Mouse (Mus musculus) G1E (cell line): ENCODE results near the gene Wwc1.

Experiments
- CTCF ChIP-seq: IDR thresholded peaks from 2 replicates; pipeline ENCODE4 v1.5.1; 2012; ENCODE audit warnings: low read depth, low read length, inconsistent platforms, mixed read lengths
- GATA1 ChIP-seq: IDR thresholded peaks from 2 replicates; pipeline ENCODE4 v1.6.1; 2012; ENCODE audit warnings: borderline replicate concordance, low read length, inconsistent platforms, mixed read lengths
- GATA2 ChIP-seq: IDR thresholded peaks from 2 replicates; pipeline ENCODE4 v1.6.1; 2012; ENCODE audit warnings: low read depth, low read length, inconsistent platforms, borderline replicate concordance
- POLR2AphosphoS5 ChIP-seq: IDR thresholded peaks from 2 replicates; pipeline ENCODE4 v1.6.1; 2012; ENCODE audit warnings: low read depth, low read length, inconsistent platforms; ENCODE audit not compliant: insufficient replicate concordance
- TAL1 ChIP-seq: conservative IDR thresholded peaks from 2 replicates; pipeline ENCODE4 v1.6.1; 2012; ENCODE audit warnings: low read depth, low read length, inconsistent platforms, mixed read lengths

DNA sequence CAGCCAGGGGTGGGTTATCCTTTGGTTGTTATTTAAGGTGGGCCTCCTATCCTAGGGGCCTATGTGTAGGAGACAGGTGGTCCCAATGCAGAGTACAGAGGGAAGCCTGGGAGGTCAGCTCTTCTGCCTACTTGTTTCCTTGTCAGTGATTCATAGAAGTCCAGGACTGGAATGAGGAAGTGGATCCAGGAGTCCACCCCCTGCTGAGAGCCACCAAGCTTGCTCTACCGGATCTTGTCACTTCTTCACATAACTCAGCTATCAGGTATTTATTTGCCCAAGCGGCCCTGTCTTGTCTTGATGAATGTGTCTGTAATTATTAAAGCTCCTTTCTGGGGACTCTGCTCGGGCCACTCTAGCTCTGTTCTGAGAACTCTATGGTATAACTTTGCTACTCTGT lies 24.8 kb downstream of the Wwc1 start:
- TF ChIP-seq GATA1 (no peak), CTCF (no peak), POLR2AphosphoS5 (no peak), TAL1 (no peak), GATA2 (no peak)
